Mouse (Mus musculus) adrenal gland, adult 2 months (tissue): ENCODE measurements around the gene Cdc14a. TPM values are rescaled to one million over a fixed set of nuclear protein-coding genes. Genes with fewer than 3 reads are reported as not detected.

Source experiments
- polyA plus RNA-seq: library from polyadenylated mRNA; depleted of rRNA; stranded (reverse); fragments of >200 nt; gene quantifications from 2 replicates; pipeline ENCODE4 v1.2.3, GENCODE M21; 2012; rRNA removed
- total RNA-seq, 2 experiments: library from RNA; stranded (reverse); gene quantifications; 2 replicates each; pipeline ENCODE4 v1.2.3; 2021

Gene Cdc14a
- total and polyA plus RNA-seq, 3 experiments: 11.0 to 14.9 (median 14.0) TPM

Other genes with a start within 250 kb of the Cdc14a start
- under 1 TPM; 0.52 to 0.83 TPM for gene Gpr88, start 170.5 kb downstream of the Cdc14a start, total RNA-seq
- 1.9 and 3.1 TPM in 2 replicates for gene Gpr88, start 170.5 kb downstream of the Cdc14a start, polyA plus RNA-seq
- gene Rtca, start 84.2 kb upstream of the Cdc14a start, total RNA-seq: 10 to 100 TPM; 27.4 to 37.1 TPM
- gene Rtca, start 84.2 kb upstream of the Cdc14a start, polyA plus RNA-seq: 28.6 and 40.6 TPM in 2 replicates
- 10 to 100 TPM; 83.9 to 91.5 TPM for gene Dbt, start 89.0 kb upstream of the Cdc14a start, total RNA-seq
- 13.2 and 21.4 TPM in 2 replicates for gene Dbt, start 89.0 kb upstream of the Cdc14a start, polyA plus RNA-seq
- gene Lrrc39, start 138.9 kb upstream of the Cdc14a start, total RNA-seq: 1 to 10 TPM; 2.0 to 3.2 TPM
- gene Lrrc39, start 138.9 kb upstream of the Cdc14a start, polyA plus RNA-seq: 0.31 and 0.43 TPM in 2 replicates
- gene Sass6, start 170.9 kb upstream of the Cdc14a start, total RNA-seq: 1 to 10 TPM; 1.9 to 3.5 TPM
- gene Sass6, start 170.9 kb upstream of the Cdc14a start, polyA plus RNA-seq: 0.21 and 0.38 TPM in 2 replicates
- gene Trmt13, start 190.6 kb upstream of the Cdc14a start, total RNA-seq: 10 to 100 TPM; 11.5 to 16.4 TPM
- gene Trmt13, start 190.6 kb upstream of the Cdc14a start, polyA plus RNA-seq: 1.8 and 2.3 TPM in 2 replicates
- gene Mfsd14a, start 238.6 kb upstream of the Cdc14a start, total RNA-seq: 10 to 100 TPM; 48.9 to 55.8 TPM
- gene Mfsd14a, start 238.6 kb upstream of the Cdc14a start, polyA plus RNA-seq: 7.1 and 8.1 TPM in 2 replicates